Mouse (Mus musculus) cerebellum, adult 18-20 months (tissue): ENCODE measurements around the gene Dnajb11.

Experiments used
- DNase-seq, 2 experiments: peaks; one replicate each; pipeline ENCODE4 v3.0.0; 2021

Gene Dnajb11

DNA sequence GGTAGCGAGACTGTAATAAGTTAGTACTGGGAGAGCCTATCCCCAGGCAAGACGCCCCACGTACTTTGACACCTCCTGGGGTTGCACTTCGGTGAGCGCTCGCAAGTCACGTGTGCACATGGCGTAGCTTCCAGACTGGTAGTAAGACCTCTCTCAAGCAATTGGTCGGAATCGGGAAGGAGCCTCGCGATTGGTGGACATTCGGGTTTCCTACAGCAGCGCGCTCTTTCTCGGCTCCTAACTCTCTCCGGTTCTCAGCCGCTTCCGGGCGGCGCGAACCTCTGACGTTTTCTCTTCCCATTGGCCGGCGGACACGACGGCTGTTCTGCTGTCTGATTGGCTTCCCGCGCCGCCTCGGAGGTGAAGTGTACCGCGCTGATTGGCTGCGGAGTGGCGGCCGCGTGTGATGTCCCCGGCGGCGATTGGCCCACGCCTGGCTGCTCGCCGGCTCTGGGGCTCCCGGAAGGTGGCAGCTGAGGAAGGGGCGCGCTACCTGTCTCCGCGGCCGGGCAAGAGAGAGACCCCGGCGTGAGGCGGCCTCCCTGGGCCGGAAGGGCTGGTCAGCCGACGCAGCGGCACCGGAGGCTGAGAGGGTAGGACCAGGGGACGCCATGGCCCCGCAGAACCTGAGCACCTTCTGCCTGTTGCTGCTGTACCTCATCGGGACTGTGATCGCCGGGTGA, at the start of gene Dnajb11, which contains the start of gene Tbccd1:
Gene Dnajb11, plus strand, starts transcription at position 415 of the 683 bp plus-strand sequence.
Gene Tbccd1, minus strand, starts transcription at position 239 of the 683 bp plus-strand sequence.
- DNase-seq: peak; percentile 99

GRCm38 (mm10) chr16:22811477-22811876, 46.2 kb upstream of the Dnajb11 start, which contains the start of gene Crygs:
Gene Crygs, minus strand, starts transcription at chr16:22811577.
- no peak for DNase-seq

DNA sequence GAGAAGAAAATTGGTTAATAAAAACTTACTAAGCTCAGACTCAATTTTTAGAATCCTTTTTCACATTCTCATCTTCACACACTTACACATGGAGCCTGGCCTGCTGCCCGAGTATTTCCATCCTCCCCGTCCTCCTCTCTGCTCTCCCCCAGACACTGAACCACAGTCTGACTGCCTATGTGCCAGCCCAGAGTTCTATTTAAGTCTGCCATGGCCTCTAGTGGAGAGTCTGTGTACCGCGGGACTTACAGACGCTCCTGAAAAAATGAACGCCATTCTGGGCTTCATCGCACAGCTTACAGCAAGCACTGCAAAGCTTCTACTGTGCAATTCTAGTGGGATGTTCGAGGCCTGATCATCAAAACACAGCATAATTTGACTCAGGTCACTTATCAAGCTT, 36.9 kb upstream of the Dnajb11 start:
- peak in 1 of 2 experiments; percentile 22 for DNase-seq

GRCm38 (mm10) chr16:22832932-22833525, 24.6 kb upstream of the Dnajb11 start:
- no peak for DNase-seq

DNA sequence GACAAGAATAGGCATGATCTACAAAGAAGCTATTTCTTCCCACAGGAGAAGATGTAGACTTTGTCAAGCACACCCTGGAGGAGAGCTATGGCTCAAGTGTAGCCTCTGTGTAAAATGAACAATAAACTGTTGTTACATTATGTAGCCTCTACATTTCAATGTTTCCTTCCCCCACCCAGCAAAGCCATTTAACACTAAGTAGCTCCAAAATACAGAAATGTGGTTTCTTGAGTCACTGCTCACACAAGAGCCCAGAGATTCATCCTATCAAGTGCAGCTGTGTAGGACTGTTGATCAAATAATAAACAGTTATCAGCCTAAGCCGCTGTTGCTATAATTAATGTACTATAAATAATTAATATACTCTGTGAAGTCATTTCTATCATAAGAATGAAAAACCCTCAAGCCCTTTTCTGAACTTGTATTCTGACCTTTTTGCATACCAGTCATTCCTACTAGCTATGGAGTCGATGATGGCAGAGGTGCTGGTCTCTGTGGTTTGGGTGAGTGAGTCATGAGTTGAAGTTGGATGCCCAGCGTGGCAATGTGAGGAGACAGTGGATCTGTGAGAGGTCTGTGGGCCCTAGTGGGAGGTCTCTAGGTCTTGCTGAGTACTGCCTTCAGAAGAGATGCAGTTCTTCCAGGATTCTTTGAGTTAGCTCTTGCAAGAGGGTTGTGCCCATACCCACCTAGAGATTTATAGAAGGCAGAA, 18.3 kb upstream of the Dnajb11 start:
- DNase-seq: no peak

- no peak for DNase-seq
Measured at GRCm38 (mm10) chr16:22842871-22843270, 14.8 kb upstream of the Dnajb11 start.

GRCm38 (mm10) chr16:22844061-22844801, 13.4 kb upstream of the Dnajb11 start:
- DNase-seq: peak; percentile 82 to 85

- no peak for DNase-seq
Measured at GRCm38 (mm10) chr16:22844834-22845233, 12.8 kb upstream of the Dnajb11 start.

- DNase-seq: no peak
Measured at GRCm38 (mm10) chr16:22845481-22845880, 12.2 kb upstream of the Dnajb11 start.

DNA sequence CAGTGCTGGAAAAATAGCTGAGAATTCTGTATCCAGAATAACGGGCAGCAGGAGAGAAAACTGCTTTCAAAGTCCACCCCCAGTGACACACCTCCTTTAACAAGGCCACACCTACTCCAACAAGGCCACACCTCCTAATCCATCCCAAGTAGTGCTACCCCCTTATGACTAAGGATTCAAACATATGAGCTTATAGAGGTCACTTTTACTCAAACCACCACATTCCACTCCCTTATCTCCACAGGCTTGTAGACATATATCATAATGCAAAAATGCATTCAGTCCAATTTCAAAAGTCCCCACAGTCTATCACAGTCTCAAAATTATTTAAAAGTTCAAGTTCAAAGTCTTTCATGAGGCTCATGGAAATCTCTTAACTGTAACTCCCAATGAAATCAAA, 10.0 kb upstream of the Dnajb11 start:
- no peak for DNase-seq

DNA sequence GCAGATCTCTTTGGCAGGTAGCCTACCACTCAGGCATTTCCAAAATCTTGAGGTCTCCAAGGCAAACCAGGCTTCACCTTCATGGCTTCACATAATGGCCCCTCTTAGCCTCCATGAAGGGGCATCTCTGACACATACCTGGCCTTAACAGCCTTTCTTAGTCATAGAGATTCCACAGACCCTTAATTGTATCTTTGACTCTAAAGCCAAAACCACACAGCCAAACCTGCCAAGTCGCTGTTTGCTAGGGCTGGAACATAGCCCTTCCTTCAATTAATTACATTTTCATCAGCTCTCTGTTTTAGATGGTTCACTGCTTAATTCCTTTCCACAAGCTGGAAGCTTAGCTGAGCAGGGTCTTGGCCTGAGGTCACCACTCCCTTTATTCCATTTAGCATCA, 9.3 kb upstream of the Dnajb11 start:
- no peak for DNase-seq

DNA sequence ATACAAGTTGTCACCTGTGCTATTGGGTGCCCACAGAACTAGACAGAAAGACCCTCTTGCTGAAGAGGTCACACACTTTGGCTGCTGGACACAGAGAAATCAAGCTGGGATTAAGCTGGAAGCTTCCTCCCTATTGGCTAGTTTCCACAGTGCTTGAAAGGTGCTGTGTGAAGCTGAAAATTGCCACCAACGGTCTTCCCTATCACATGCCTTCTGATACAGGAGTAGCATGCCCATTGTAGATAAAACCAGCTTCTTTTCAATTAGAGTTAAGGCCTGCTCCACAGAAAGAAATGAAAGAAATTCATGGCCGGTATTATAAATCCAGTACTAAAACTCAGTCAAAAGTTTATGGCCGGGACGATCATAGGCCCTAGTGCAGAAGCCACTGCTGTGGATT, 4.9 kb upstream of the Dnajb11 start:
- no peak for DNase-seq

DNA sequence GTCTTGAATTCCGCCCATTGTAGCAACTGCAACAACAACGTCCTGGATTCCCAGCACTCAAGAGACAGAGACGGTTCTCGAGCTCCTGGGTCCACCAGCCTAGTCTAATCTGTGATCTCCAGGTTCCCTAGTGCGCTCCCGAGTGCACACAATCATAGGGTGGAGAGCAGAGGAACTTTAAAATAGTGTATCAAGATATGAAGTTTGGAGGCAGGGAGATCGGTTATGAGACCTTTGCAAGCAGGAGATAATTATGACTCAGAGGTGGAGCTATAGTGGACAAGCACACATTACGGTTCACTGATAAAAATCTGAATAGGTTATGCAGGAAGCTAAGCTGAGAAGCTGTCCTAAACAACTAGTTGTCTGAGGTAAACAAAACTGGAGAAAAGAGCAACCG, 872 bp upstream of the Dnajb11 start:
- DNase-seq: no peak

DNA sequence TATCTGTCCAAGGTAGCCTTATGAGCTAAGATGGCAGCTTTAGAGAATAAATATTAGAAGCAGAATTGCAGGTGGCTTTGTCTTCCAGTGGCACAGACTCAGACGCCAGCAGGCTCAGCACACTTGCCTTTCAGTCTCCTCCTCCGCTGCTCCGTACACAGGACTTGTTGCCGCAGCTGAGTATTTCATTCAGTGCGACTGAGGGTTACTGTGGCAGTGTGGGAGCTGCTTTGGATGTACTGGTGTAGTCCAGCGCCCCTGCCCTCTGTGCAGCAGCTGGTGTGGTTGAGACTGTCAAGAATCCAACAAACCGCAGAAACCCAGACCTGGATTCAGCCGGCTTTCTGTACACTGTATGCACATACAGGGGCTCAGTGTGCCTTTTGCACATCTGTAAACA, 14.8 kb downstream of the Dnajb11 start:
- no peak for DNase-seq

DNA sequence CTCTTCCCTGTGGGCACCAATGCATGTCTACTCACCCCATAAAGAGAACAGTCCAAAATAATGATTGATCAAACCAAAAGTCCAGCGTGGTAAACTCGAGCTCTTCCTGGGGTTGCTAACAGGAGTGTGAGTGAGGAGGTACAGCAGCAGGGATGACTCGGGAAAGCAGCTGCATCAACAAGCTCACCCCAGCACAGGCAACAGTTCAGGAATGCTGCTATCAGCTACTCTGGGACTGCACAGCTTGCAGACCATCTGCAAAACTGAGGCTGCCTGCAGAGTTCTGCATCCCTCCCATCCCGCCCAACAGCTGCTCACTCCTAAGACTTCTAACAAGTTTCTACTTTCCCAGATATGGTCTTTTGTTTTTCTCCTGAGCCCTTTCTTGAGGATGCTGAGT, 15.7 kb downstream of the Dnajb11 start:
- DNase-seq: no peak

DNA sequence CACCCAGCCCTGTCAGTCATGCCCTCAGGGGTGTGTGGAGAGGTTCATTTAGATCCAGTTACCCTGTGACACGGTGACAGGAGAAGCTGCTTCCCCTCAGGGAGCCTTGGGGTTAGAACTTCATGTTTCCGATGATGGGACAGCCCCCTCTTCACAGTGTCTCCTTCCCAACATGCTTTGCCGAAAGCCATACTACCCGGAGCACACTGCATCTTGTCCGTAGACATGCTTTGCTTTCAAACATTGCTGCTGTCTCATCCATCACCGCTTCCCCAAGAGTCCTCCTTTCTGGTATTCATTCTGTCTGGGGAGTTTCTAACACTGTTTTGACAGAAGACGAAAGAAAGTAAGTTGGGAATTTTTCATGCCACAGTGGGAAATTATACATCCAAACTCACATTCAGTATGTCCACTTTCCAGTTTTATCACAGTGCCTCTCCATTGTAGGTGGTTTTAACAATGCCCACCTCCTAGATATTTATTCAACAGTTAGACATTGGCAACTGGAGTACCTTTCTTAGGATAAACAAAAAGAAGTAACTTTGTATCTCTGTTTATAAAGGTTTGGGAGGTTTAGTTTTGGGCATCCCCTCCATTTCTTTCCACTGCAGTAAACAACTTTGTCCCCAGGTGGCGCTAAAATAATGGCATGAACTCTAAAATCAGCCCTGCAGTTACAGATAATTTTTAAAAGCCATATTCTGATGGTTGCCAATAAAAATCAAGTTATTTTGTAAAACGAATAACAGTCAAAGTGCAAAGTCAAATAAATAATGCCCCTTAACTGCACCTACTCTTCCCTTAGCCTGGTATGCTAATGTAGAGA, 18.8 kb downstream of the Dnajb11 start:
- peak; percentile 25 to 33 for DNase-seq

DNA sequence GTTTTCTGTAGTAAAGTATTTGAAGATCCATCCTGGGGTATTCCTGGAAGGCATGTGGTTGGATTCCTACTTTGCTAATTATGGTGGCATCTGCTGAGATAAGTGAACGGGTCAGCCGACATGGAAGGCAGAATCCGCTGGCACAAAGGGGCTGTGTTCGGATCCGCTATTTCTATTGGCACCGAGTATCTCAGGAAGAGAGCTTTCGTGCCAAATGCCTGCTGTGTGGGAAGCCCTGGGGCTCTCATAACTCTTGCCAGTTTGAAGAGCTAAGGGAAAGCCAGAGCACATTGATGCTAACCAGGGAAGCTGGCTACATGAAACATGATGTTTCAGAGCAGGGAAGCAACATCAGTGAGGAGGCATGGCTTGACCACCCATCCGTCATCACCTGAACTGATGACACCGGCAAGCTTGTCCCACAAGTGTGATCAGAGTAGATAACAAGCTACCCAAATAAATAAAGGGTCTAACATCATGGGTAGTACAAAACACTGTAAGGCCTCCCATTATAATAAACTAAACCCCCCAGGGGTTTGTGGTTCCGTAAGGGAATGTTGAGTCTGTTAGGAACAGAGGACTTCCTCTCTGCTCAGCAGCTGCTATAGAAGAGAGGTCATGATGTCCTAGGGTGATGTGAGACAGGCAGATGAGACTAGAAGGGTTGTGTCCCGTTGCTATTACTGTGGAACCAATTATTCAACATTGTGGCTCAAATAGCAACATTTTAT, 20.2 kb downstream of the Dnajb11 start:
- DNase-seq: peak; percentile 21 to 22

DNA sequence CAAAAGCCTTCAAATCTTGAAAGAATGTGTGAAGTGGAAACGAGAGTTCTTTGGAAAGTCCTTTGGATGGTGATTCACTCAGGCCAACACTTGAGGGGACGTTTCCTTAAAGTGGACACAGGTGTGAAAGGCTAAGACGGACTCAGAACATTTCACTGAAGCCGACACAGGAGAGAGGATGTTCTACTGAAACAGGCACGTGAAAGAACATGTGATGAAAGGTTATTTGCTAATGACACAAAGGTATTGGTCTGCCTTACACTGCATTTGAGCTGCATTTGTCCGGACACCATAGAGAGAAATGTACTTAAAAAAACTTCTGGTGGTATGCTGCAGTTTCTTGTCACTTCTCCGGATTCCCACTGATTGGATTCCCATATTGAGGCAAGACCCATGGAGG, 21.1 kb downstream of the Dnajb11 start:
- DNase-seq: no peak

DNA sequence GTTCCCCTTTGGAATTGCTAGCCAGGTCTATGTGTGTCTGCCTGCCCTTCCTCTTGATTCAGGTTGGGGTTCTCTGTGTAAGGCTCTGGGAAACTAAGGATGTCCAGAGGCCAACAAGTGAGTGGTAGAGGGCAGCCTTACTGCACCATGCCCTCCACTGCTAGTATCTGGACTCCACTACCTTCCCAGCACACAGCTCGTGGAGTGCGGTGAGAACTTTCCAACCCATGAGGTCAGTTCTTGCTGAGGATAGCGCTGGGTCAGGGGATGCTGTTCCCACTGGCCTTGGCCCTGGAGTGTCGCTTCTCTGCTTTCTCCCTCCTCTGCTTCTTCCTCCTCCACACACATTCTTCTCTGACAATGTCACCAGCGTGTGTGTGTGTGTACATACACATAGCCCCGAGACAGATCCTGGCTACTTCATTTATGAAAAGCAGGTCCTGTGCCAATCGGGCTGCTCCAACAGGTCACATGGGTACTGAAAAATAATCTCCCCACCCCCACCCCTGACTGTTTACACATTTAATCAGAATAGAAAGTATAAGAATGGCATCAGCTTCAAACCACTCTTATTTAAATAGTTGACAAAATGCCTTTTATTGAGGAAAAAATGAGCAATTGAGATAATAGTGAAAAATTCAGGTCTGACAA, 22.4 kb downstream of the Dnajb11 start:
- DNase-seq: no peak

- no peak for DNase-seq
Measured at GRCm38 (mm10) chr16:22880900-22881299, 23.3 kb downstream of the Dnajb11 start.

GRCm38 (mm10) chr16:22881487-22881886, 23.8 kb downstream of the Dnajb11 start:
- DNase-seq: no peak
